29 mouse cellular contexts compared by ENCODE assay signal in genomic region chr11:100994233-100994632, GRCm38 (mm10). TPM values are rescaled to one million over a fixed set of nuclear protein-coding genes. Genes with fewer than 3 reads are reported as not detected.
A peak's percentile ranks its signal among the peaks of the same experiment; 100 is the strongest.
DNase-seq lines count a peak whose midpoint lies in the region; ATAC-seq and TF ChIP-seq lines count a peak whose summit lies in the region.
"Had no signal": no experiment of that assay in that cellular context is flagged by ENCODE, and none has a peak within 500 bp of the region (broad histone marks: within the 10 kb centered on the region; RNA-seq: fewer than 3 reads in every experiment).

No protein-coding gene starts in this region.

- DNase-seq in liver, embryonic 11.5 days (ENCODE audit: low spot score) = no peak
- no peak for DNase-seq in liver
- no peak for DNase-seq in testis, postnatal 10 days (ENCODE audit: low spot score)
- DNase-seq in frontal cortex, postnatal 36 days (ENCODE audit: low spot score in 2 of 2) = no peak
- no peak for DNase-seq in kidney, adult 8-10 months
- DNase-seq: adrenal gland, postnatal 10 days; adrenal gland, postnatal 36 days; cerebellum, adult 11 months; cerebellum, adult 2 months; cerebellum, adult 9-11 months; cerebellum, postnatal 25 days; gastrocnemius, postnatal 25 days; heart, adult 2 months; heart, postnatal 10 days; heart, postnatal 36 days had no signal

- WGBS in liver, embryonic 11.5 days = 35% methylated on average over 9 of the region's 9 CpGs
- WGBS in liver, embryonic 12.5 days (ENCODE audit: insufficient replicate concordance) = 30% methylated on average over 9 of the region's 9 CpGs
- WGBS in macrophage (ENCODE audit: missing documents) = 39% methylated on average over 8 of the region's 9 CpGs

- H3K79me2 ChIP-seq in macrophage (ENCODE audit: inconsistent target) = no peaks in the 10 kb centered on the region

- no peak for TF ChIP-seq POLR2A in bone marrow macrophage, adult 2 months (IDR thresholded peaks at IDR 0.05; ENCODE audit: borderline replicate concordance, low read depth, low read length)

- no peak overlapping the region for H3K4me3 ChIP-seq in liver, embryonic 11.5 days (ENCODE audit: low read depth, low read length)
- peak overlapping the region; percentile 42; the same call in 1 of the 2 replicates for H3K4me3 ChIP-seq in bone marrow macrophage, adult 2 months (ENCODE audit: insufficient read depth, low read length)
- H3K4me3 ChIP-seq in liver, embryonic 12.5 days = no peak overlapping the region
- H3K4me3 ChIP-seq in macrophage (ENCODE audit: inconsistent target) = no peak overlapping the region
- H3K4me3 ChIP-seq: embryonic facial prominence, embryonic 10.5 days; embryonic facial prominence, embryonic 13.5 days; erythroblast, embryonic 14.5 days; forebrain, embryonic 12.5 days; forebrain, embryonic 15.5 days; heart, adult 2 months; heart, embryonic 15.5 days; hindbrain, embryonic 10.5 days; hindbrain, embryonic 13.5 days had no signal

- no peak overlapping the region for H3K9ac ChIP-seq in liver, embryonic 11.5 days (ENCODE audit: low read depth, low read length)
- no peak overlapping the region for H3K9ac ChIP-seq in liver, embryonic 12.5 days
- H3K9ac ChIP-seq: embryonic facial prominence, embryonic 13.5 days; forebrain, embryonic 12.5 days; forebrain, embryonic 15.5 days; heart, embryonic 15.5 days; hindbrain, embryonic 13.5 days had no signal

- peak overlapping the region; percentile 25 for H3K4me2 ChIP-seq in liver, embryonic 11.5 days
- H3K4me2 ChIP-seq in liver, embryonic 12.5 days = peak overlapping the region; percentile 13; the same call in 1 of the 2 replicates
- H3K4me2 ChIP-seq: embryonic facial prominence, embryonic 13.5 days; forebrain, embryonic 12.5 days; forebrain, embryonic 15.5 days; heart, embryonic 11.5 days; heart, embryonic 15.5 days; hindbrain, embryonic 13.5 days had no signal

- H3K9me3 ChIP-seq in liver, embryonic 11.5 days (ENCODE audit: control insufficient read depth, low read length) = no peaks in the 10 kb centered on the region
- H3K9me3 ChIP-seq in liver, embryonic 12.5 days (replicated peaks) = no peaks in the 10 kb centered on the region
- H3K9me3 ChIP-seq: embryonic facial prominence, embryonic 10.5 days; embryonic facial prominence, embryonic 13.5 days; forebrain, embryonic 12.5 days; forebrain, embryonic 15.5 days; heart, embryonic 15.5 days; hindbrain, embryonic 10.5 days; hindbrain, embryonic 13.5 days had no signal

- ATAC-seq in liver, embryonic 11.5 days (replicated peaks; ENCODE audit: low FRiP score) = no peak
- no peak for ATAC-seq in liver, embryonic 12.5 days
- ATAC-seq: CD4-positive, CD25-positive, alpha-beta regulatory T cell, adult 4 months; forebrain, embryonic 15.5 days; hindbrain, embryonic 16.5 days had no signal

- no peak overlapping the region for H3K27ac ChIP-seq in liver, embryonic 11.5 days (ENCODE audit: low read depth, low read length)
- peak overlapping the region; percentile 74 for H3K27ac ChIP-seq in bone marrow macrophage, adult 2 months (ENCODE audit: insufficient read depth, low read depth, low read length)
- H3K27ac ChIP-seq in liver, embryonic 12.5 days = no peak overlapping the region
- peak overlapping the region; percentile 45 for H3K27ac ChIP-seq in macrophage
- H3K27ac ChIP-seq: embryonic facial prominence, embryonic 10.5 days; embryonic facial prominence, embryonic 13.5 days; forebrain, embryonic 12.5 days; forebrain, embryonic 15.5 days; heart, adult 2 months; heart, embryonic 15.5 days; hindbrain, embryonic 10.5 days; hindbrain, embryonic 13.5 days had no signal

- TF ChIP-seq CTCF in bone marrow macrophage, adult 2 months (IDR thresholded peaks at IDR 0.05; ENCODE audit: low read depth, low read length) = no peak

- no peaks in the 10 kb centered on the region for H3K36me3 ChIP-seq in liver, embryonic 11.5 days (ENCODE audit: control insufficient read depth, insufficient read depth, low read length)
- H3K36me3 ChIP-seq in liver, embryonic 12.5 days = no peaks in the 10 kb centered on the region
- H3K36me3 ChIP-seq in macrophage (ENCODE audit: inconsistent target) = no peaks in the 10 kb centered on the region
- H3K36me3 ChIP-seq: embryonic facial prominence, embryonic 10.5 days; embryonic facial prominence, embryonic 13.5 days; forebrain, embryonic 12.5 days; forebrain, embryonic 15.5 days; heart, embryonic 15.5 days; hindbrain, embryonic 10.5 days; hindbrain, embryonic 13.5 days had no signal

- no peaks in the 10 kb centered on the region for H3K27me3 ChIP-seq in liver, embryonic 11.5 days (replicated peaks; ENCODE audit: control insufficient read depth, insufficient read depth, low read length)
- peaks cover 23% of the 10 kb centered on the region for H3K27me3 ChIP-seq in liver, embryonic 12.5 days (replicated peaks)
- H3K27me3 ChIP-seq: forebrain, embryonic 12.5 days; forebrain, embryonic 15.5 days; heart, embryonic 15.5 days; hindbrain, embryonic 13.5 days had no signal

- H3K4me1 ChIP-seq in liver, embryonic 11.5 days (replicated peaks; ENCODE audit: control insufficient read depth, insufficient read depth, low read length) = no peaks in the 10 kb centered on the region
- peaks cover 23% of the 10 kb centered on the region for H3K4me1 ChIP-seq in bone marrow macrophage, adult 2 months (ENCODE audit: control insufficient read depth, insufficient read depth, low read length)
- no peaks in the 10 kb centered on the region for H3K4me1 ChIP-seq in liver, embryonic 12.5 days
- H3K4me1 ChIP-seq: embryonic facial prominence, embryonic 10.5 days; embryonic facial prominence, embryonic 13.5 days; forebrain, embryonic 15.5 days; heart, embryonic 15.5 days; hindbrain, embryonic 13.5 days had no signal

RNA-seq across cellular contexts. Expression of gene Atp6v0a1, which starts 15.0 kb away (rescaled TPM):
- polyA plus RNA-seq in liver, embryonic 11.5 days (2014; fragmentation: Nextera tagmentation; extraction: Ambion mirVana) = 55.4 and 60.0 TPM in 2 replicates
- 163 and 186 TPM in 2 replicates for polyA plus RNA-seq in bone marrow macrophage, adult 2 months (2012; ENCODE audit: insufficient read depth, insufficient read length, missing spikeins)
- polyA plus RNA-seq in liver, embryonic 12.5 days (2016; fragmentation: Nextera tagmentation; extraction: Ambion mirVana) = 56.5 and 57.6 TPM in 2 replicates
- 1,000 to 10,000 TPM in 9 of 26 experiments, 100 to 1,000 TPM in 17; 293 to 1,463 (median 608) TPM for total RNA-seq in macrophage (2018; cell fraction: chromatin; rRNA removed)
- 100 to 1,000 TPM; 133 to 452 (median 273) TPM for total RNA-seq in macrophage (2018; cell fraction: cytosol; rRNA removed)
- total RNA-seq in macrophage (2018; cell fraction: nucleus; rRNA removed) = 1,000 to 10,000 TPM in 2 of 26 experiments, 100 to 1,000 TPM in 24; 288 to 1,115 (median 481) TPM
- polyA plus RNA-seq in macrophage (2018) = 190 to 331 TPM (median 319 TPM) in 3 replicates

RNA-seq across cellular contexts. Expression of gene Cavin1, which starts 23.5 kb away (rescaled TPM):
- polyA plus RNA-seq in liver, embryonic 11.5 days (2014; fragmentation: Nextera tagmentation; extraction: Ambion mirVana) = 22.6 and 23.3 TPM in 2 replicates
- 3.8 and 4.1 TPM in 2 replicates for polyA plus RNA-seq in bone marrow macrophage, adult 2 months (2012; ENCODE audit: insufficient read depth, insufficient read length, missing spikeins)
- polyA plus RNA-seq in liver, embryonic 12.5 days (2016; fragmentation: Nextera tagmentation; extraction: Ambion mirVana) = 28.9 and 30.0 TPM in 2 replicates
- 10 to 100 TPM in 1 of 26 experiments, 1 to 10 TPM in 2, under 1 TPM in 10, not detected in 13; 0.19 to 28.7 (median 0.31) TPM for total RNA-seq in macrophage (2018; cell fraction: chromatin; rRNA removed)
- 1 to 10 TPM in 8 of 26 experiments, under 1 TPM in 16, not detected in 2; 0.06 to 2.1 (median 0.74) TPM for total RNA-seq in macrophage (2018; cell fraction: cytosol; rRNA removed)
- 1 to 10 TPM in 2 of 26 experiments, under 1 TPM in 16, not detected in 8; 0.11 to 6.1 (median 0.50) TPM for total RNA-seq in macrophage (2018; cell fraction: nucleus; rRNA removed)
- 0.35 to 1.1 TPM (median 0.93 TPM) in 3 replicates for polyA plus RNA-seq in macrophage (2018)

RNA-seq across cellular contexts. Expression of gene Stat3, which starts 54.9 kb away (rescaled TPM):
- polyA plus RNA-seq in liver, embryonic 11.5 days (2014; fragmentation: Nextera tagmentation; extraction: Ambion mirVana) = 52.9 and 57.3 TPM in 2 replicates
- polyA plus RNA-seq in bone marrow macrophage, adult 2 months (2012; ENCODE audit: insufficient read depth, insufficient read length, missing spikeins) = 73.3 and 76.6 TPM in 2 replicates
- polyA plus RNA-seq in liver, embryonic 12.5 days (2016; fragmentation: Nextera tagmentation; extraction: Ambion mirVana) = 37.3 and 40.1 TPM in 2 replicates
- 100 to 1,000 TPM; 112 to 644 (median 259) TPM for total RNA-seq in macrophage (2018; cell fraction: chromatin; rRNA removed)
- total RNA-seq in macrophage (2018; cell fraction: cytosol; rRNA removed) = 100 to 1,000 TPM in 6 of 26 experiments, 10 to 100 TPM in 20; 55.8 to 122 (median 79.2) TPM
- total RNA-seq in macrophage (2018; cell fraction: nucleus; rRNA removed) = 100 to 1,000 TPM in 22 of 26 experiments, 10 to 100 TPM in 4; 80.4 to 475 (median 153) TPM
- polyA plus RNA-seq in macrophage (2018) = 44.1 to 73.6 TPM (median 66.6 TPM) in 3 replicates

Comparison
In these comparisons a context has a peak if more than half of its experiments do, and no peak if none do; other contexts are left out.
1. H3K27ac ChIP-seq: peak in bone marrow macrophage, adult 2 months (single experiment) and macrophage (single experiment); none in liver, embryonic 11.5 days (single experiment) and liver, embryonic 12.5 days (single experiment).